Mouse (Mus musculus) cerebellum, adult 11 months (tissue): ENCODE measurements around the gene Mast2.
A peak's percentile ranks its signal among the peaks of the same experiment; 100 is the strongest.

Source experiments
- DNase-seq: peaks from one replicate; pipeline ENCODE4 v3.0.0; 2022

Gene Mast2

DNA sequence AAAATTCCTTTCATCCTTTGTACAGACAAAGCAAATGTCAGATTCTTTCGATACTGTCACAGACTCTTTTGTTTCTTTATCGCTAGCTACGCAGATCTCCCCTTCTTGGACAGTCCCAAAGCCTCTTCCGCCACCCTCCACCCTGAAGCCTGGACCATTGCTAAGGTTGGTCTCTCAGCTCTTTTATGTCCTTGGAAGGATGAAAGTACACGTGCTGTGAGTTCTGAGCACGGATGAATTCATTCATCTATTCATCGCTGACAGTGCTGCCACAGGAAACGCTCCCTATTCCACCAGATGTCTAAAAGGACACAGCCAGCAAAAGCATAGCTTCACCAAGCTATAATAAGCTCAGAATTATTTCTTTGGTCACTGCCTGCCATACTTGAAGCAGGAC lies 58.0 kb downstream of the Mast2 start:
- no peak for DNase-seq

DNA sequence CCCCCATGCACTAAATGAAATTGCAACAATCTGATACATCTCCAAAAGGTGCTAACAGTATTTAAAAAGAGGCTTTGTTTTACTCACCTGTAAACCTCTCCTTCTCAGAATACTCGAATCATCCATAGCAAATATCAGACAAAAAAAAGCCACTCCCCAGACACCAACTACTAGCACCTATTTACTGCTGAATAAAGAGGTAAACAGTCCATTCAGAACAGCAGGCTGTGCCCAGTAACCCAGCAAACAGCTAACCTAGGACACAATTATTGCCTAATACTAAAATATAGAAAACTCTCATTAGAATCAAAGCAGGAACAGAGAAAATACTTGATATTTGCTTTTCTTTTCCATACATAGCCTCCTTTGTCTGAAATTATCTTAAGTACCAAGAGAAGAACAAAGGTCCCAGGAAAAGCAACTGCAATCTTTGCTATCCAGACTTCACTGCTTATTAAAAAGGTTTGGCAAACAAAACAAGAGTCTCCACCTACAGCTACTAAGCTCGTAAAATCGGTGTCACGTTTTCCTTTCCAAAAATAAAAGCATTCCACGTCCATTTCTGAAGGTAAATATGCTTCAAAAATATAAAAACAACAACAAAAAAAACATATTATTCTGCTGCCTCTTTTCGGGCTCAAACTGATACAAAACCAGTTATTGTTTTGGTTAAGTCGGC lies 58.6 kb downstream of the Mast2 start:
- no peak for DNase-seq

- no peak for DNase-seq
Observed at GRCm38 (mm10) chr4:116403884-116404283, 60.1 kb downstream of the Mast2 start.

- DNase-seq = no peak
Observed at GRCm38 (mm10) chr4:116402708-116403107, 61.3 kb downstream of the Mast2 start.

GRCm38 (mm10) chr4:116398051-116398450 lies 65.9 kb downstream of the Mast2 start:
- DNase-seq = no peak

DNA sequence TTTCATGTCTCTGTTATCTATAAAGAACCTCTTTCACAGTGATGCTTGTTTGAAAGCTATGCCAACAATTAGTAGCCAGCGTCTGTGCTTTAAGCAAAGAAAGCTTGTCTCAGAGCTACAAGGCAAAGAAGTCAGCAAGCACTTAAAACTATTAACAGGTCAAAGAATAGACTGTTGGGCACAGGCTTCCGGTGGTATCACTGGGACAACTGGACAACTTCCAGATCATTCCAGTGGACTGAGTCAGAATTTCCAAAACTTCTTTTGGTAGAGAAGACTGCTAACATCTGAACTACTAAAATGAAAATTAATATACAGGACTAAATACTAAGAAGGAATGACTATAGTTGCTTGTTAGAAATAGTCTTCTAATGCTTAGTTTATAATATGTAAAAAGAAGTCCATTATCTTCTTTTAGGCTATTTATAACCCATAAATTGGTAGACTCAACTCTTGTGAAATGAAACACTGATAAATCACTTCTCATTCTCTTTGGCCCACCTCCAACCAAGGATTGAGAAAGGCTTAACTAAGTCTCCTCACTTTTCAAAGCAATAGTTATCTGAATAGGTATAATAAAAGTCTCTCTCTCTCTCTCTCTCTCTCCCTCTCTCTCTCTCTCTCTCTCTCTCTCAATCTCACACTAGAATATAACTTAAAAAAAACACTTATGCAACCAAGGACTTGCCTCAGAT lies 85.9 kb downstream of the Mast2 start:
- DNase-seq = no peak

- DNase-seq = no peak
Observed at GRCm38 (mm10) chr4:116371676-116372075, 92.3 kb downstream of the Mast2 start.

DNA sequence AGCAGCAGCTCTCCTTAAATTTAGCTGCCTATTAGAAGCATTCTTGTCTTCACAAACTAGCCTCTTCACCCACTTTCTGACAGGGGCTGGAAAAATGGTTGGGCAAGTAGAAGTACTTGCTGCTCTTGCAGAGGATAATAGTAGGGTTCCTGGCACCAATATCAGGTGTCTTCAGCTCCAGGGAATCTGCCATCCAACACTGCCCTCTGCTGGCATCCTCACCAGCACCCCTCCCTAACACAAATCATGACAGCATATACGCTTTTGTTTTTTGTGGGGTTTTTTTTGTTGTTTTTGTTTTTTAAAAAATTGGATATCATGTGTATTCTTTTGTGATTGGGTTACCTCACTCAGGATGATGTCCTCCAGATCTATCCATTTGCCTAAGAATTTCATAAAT lies 105.9 kb downstream of the Mast2 start:
- DNase-seq = no peak

GRCm38 (mm10) chr4:116352919-116353318 lies 111.1 kb downstream of the Mast2 start:
- no peak for DNase-seq

DNA sequence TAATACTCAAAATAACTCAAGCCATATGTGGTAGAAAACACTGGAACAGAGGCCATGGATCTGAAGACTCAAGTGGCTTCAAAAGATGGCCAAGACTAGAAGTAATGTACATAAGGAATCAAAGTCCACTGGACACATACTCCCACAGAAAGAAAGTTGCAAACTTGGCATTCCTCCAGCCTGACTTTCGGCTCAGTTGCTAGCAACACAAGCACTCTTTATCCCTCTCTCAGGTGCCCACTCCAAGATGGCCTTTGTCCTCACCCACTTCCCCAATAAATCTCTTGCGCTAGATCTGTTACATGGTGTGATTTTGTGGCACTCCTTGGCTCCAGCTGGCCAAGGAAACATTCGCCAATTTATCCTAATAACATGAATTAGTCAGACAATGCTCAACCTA lies 111.5 kb downstream of the Mast2 start:
- DNase-seq = no peak

GRCm38 (mm10) chr4:116342119-116342518 lies 121.9 kb downstream of the Mast2 start:
- peak; percentile 43 for DNase-seq

- DNase-seq = no peak
Observed at GRCm38 (mm10) chr4:116336294-116336693, 127.7 kb downstream of the Mast2 start.

GRCm38 (mm10) chr4:116329256-116329655 lies 134.7 kb downstream of the Mast2 start:
- DNase-seq = no peak

GRCm38 (mm10) chr4:116322127-116322526 lies 141.9 kb downstream of the Mast2 start:
- no peak for DNase-seq

- no peak for DNase-seq
Observed at GRCm38 (mm10) chr4:116317575-116317974, 146.4 kb downstream of the Mast2 start.

DNA sequence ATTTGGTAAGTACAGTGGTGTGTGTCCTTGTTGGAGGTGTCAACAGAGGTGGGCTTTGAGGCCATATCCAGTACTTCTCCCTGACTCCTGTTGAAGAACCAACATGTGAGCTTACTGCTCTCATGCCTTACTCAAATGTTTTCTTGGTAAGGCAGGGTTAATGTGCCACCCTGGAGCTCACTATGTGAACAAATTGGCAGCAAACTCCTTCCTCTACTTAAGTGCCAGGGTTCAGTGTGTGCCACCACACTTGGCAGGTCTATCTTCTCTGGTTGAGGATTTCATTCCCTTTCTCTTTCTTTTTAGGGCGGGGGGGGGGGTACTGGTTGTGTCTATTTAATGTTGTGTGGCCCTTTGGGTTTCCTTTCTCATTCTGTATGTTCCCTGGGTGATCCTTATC lies 159.4 kb downstream of the Mast2 start:
- DNase-seq = no peak

GRCm38 (mm10) chr4:116300878-116301355 lies 163.1 kb downstream of the Mast2 start:
- DNase-seq = no peak

DNA sequence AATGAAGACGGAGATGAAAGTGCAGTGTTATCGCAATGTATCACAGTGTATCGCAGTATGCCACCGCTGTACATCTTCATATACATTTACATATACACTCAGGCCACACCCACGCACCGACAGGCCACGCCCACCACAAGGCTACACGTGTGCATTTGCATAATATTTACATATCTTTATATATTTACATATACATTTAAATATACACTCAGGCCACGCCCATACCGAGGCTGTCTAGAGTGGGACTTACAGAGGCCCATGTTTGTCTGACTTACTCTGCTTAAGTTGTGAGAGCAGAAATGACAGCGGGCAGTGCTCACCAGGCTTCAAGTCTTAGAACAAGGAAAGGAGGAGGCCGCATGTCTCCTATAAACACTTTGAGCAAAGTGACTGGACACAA lies 170.7 kb downstream of the Mast2 start:
- no peak for DNase-seq

DNA sequence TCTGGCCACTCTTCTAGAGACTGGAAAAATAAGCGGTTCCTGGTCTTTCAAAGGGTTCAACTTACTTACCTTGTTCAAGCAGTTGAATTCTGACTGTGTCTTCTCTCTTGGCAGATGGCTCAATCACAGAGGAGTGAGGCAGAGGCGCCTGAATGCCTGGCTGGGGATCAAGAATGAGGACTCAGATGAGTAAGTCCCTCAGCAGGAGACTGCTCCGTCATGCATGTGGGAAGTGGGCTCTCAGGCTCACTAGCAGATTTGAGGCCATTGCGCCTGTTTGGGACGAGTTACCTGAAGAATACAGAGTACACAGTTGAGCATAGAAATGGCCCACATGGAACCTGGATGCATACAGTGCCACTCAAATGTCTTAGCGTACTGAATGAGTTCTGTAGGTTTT lies 172.4 kb downstream of the Mast2 start:
- peak; percentile 53 for DNase-seq

DNA sequence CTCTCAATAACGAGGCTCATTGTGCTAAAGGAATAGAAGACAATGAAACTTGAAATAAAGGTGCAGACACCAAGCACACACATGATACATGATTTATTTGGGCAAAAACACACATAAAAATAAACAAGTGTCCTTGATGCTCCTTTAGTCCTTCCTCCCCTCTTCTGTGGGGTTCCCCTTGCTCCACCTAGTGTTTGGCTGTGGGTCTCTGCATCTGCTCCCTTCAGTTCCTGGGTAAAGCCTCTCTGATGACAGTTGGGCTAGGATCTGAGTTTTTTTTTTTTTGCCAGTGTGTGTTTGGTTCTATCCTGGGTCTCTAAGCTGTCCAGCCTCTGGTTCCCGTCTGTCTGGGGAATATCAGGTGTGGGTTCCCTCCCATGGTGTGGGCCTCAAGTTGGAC lies 181.8 kb downstream of the Mast2 start:
- peak; percentile 22 for DNase-seq

DNA sequence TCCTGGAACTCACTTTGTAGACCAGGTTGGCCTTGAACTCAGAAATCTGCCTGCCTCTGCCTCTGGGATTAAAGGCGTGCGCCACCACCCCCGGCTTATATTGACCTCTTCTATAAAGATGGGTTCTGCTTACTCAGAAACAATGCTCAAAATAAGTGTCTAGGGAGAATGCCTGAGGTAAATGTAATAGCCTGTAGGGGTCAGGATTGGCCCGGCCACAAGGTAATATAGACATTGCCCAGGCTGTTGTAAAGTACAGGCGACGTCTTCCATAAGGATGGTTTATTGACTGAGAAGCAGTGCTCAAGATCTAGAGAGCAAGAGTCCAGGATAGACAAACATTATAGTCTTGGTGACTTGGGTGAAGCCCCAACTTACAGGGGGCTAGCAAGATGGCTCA lies 195.8 kb downstream of the Mast2 start:
- DNase-seq = no peak
